Mouse (Mus musculus): ENCODE results near the gene Kcnq1.

Gene Kcnq1

GRCm38 (mm10) chr7:143364969-143365839, 259.0 kb downstream of the Kcnq1 start:
- no peak for DNase-seq (ENCODE audit: low read depth, low spot score)

DNA sequence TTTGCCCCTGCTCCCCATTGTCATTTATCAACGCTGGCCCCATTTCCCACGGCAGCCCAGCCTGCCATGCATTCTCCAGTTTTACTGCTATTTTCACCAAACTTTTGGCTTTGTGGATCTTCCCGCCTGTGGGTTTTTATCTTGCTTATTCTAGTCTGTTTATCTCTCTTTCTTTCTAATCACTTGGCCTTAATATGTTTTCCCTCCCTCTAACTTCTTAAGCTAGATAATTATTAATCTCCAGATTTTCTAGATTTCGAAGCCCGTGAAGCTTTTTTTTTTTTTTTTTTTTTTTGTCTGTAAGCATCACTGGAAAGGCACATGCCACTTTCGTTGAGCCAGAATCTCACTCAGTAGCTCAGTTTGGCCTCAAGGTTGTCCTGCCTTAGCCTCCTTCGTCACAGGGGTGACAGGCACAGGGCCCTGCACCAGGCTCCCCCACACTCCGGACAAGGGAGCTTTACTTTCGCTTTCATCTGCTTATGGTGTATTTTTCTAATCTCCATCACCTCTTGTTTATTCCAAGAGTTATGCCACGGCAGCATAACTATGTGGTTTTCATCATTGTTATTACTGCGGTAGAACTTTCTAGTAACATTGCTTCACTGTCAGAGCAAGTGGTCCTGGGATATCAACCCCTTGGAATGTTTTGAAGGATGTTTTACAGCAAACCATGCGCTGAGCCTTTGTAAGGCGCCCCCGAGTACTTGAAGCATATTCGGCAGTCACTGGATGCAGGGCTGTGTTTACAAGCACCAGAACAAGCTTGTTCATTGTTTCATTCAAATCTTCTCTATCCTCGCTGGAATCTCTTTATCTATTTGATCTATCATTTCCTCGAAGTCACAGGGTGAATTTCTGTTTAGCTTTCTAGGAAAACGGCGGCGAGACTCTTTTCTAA, 261.5 kb downstream of the Kcnq1 start:
- no peak for DNase-seq (ENCODE audit: low read depth, low spot score)

DNA sequence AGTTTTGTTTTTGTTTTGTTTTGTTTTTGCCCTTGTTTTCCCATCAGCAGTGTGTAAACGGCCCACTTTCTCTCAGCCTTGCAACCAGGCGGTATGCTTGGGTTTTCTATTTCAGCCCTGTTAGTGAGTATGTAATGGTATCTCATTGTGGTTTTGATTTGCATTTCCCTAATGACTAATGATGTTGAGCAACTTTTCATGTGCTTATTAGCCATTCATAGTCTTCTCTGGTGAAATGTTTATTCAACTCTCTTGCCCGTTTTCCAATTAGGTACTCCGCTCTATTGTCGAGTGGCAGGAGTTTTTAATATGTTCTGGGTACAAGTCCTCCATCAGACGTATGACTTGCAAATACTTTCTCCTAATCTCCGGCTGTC, 262.1 kb downstream of the Kcnq1 start:
- no peak for DNase-seq (ENCODE audit: low read depth, low spot score)

DNA sequence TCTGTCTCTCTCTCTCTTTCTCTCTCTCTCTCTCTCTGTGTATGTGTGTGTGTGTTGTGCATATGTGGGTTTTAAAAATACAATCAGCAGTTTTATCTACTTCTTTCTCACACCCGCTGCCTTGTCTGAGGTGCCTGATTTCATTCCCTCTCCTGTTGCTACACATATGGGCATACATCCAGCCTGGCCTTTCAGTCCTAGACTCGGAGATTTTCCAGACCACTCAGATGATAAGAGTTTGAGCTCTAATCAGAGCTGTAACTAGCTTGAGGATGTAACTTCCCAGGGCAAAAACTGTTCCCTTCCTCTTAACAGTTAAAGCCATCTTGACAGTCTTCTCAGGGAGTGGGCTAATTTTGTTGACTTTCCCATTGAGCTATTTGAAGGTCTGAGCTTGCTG, 265.2 kb downstream of the Kcnq1 start:
- DNase-seq (ENCODE audit: low read depth, low spot score) = no peak

DNA sequence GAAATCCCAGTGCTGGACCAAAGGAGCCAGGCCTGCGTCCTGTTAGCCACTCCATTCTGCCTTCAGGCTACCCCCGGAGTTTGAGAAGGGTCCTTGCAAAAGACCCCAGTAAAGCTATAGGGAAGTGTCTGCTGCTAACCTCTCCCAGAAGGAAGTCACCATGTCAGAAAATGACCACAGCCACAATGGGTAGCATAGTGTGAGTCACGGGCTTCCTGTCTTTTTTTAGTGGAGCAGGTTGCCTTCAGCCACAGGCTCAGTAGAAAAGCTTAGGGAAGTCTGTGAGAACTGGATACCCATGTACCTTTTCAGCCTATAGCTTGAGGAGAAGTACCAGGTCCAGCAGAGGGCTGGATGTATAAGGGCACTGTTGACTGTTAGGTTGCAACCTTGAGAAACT, 267.1 kb downstream of the Kcnq1 start:
- no peak for DNase-seq (ENCODE audit: low read depth, low spot score)

DNA sequence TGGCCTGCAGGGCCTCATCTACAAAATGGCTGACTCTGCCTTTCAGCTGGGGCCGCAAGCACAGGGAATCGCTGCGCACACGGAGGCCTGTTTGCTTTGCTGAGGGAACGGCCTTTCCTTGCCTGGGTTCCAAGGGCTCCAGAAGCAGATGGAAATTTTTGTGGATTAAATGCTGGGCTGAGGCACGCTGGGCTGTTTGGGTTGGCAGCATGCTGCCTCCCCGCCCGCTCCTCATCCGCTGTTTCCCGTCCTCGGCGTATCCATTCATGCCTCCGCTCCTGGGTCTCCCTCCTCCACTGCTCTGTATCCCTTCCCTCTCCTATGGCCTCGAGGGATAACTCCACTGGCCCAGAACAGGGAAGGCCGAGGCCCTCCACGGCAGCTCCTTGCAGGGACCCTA, 269.8 kb downstream of the Kcnq1 start:
- DNase-seq (ENCODE audit: low read depth, low spot score) = no peak

- no peak for DNase-seq (ENCODE audit: low read depth, low spot score)
Observed at GRCm38 (mm10) chr7:143380466-143381073, 274.4 kb downstream of the Kcnq1 start.

- DNase-seq (ENCODE audit: low read depth, low spot score) = no peak
Observed at GRCm38 (mm10) chr7:143386632-143387031, 280.5 kb downstream of the Kcnq1 start.

GRCm38 (mm10) chr7:143388783-143389695, 282.9 kb downstream of the Kcnq1 start:
- DNase-seq (ENCODE audit: low read depth, low spot score) = no peak

DNA sequence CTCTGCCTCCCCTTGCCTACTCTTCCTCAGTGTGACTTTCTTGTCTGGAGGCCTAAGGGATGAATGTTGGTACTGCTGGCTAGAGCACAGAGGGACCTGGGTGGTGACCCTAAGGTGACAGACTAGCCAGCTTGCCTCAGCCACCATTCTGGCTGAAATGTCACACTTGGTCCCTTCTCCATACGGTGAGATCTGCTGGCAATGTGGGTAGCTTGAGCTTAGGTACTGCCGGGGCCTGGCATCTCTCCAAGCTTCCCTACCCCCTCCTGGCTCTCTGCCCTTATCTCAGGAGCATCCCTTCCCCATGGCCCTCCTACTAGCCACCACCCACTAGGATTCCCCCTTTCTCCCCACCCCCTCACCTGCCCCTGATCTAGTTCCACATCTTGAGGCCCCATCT, 283.7 kb downstream of the Kcnq1 start:
- peak; percentile 47 for DNase-seq (ENCODE audit: low read depth, low spot score)

- DNase-seq (ENCODE audit: low read depth, low spot score) = peak; percentile 47
Observed at GRCm38 (mm10) chr7:143390277-143390948, 284.3 kb downstream of the Kcnq1 start.

- DNase-seq (ENCODE audit: low read depth, low spot score) = no peak
Observed at GRCm38 (mm10) chr7:143395113-143395563, 289.0 kb downstream of the Kcnq1 start.

GRCm38 (mm10) chr7:143399756-143400155, 293.6 kb downstream of the Kcnq1 start:
- no peak for DNase-seq (ENCODE audit: low read depth, low spot score)

GRCm38 (mm10) chr7:143400599-143400998, 294.4 kb downstream of the Kcnq1 start:
- no peak for DNase-seq (ENCODE audit: low read depth, low spot score)

- DNase-seq (ENCODE audit: low read depth, low spot score) = no peak
Observed at GRCm38 (mm10) chr7:143401429-143402016, 295.4 kb downstream of the Kcnq1 start.

- DNase-seq (ENCODE audit: low read depth, low spot score) = no peak
Observed at GRCm38 (mm10) chr7:143404296-143404695, 298.1 kb downstream of the Kcnq1 start.

- no peak for DNase-seq (ENCODE audit: low read depth, low spot score)
Observed at GRCm38 (mm10) chr7:143407931-143408501, 301.9 kb downstream of the Kcnq1 start.

GRCm38 (mm10) chr7:143408615-143409021, 302.5 kb downstream of the Kcnq1 start:
- DNase-seq (ENCODE audit: low read depth, low spot score) = no peak

- no peak for DNase-seq (ENCODE audit: low read depth, low spot score)
Observed at GRCm38 (mm10) chr7:143412606-143413005, 306.4 kb downstream of the Kcnq1 start.

DNA sequence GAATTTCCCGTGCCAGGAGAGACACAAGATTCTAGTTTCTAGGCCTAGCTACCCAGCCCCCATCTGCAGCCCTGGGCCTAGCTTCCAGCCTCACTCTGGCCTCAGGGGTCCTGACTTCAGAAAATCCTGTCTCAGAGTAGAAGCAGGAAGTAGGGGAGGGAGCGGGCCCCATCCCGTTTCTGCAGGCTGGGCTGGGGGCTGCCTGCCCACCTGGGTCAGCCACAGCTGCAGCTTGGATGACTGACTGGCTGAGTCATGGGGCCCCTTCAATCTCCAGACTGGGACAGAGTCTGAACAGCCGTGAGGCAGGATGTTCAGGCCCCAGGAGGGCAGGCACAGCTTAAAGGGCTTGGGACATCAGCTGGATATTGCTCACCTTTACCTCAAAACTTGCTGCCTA, 308.9 kb downstream of the Kcnq1 start:
- DNase-seq (ENCODE audit: low read depth, low spot score) = no peak
